Mouse (Mus musculus): ENCODE results near the gene Npb. TPM values are rescaled to one million over a fixed set of nuclear protein-coding genes. Genes with fewer than 3 reads are reported as not detected.

Npb gene
- polyA plus RNA-seq, 1 experiment from 2014 or later = 17.5 TPM

GRCm38 (mm10) chr11:120571754-120572416 is 36.4 kb upstream of the Npb start:
- Histone ChIP-seq H3K27ac (replicated peaks in 1 of 2; ENCODE audit: control insufficient read depth in 1 of 2, insufficient read depth in 1 of 2, low read depth in 2 of 2, low read length in 2 of 2) (peak overlapping the region; percentile 76 to 99; a peak in 3 of 4 replicates), H3K36me3 (ENCODE audit: control insufficient read depth, insufficient read depth, low read length) (peaks cover 49% of the 10 kb centered on the region), H3K27me3 (ENCODE audit: control insufficient read depth, insufficient read depth, low read length) (no peaks in the 10 kb centered on the region), H3K4me1 (ENCODE audit: control insufficient read depth in 2 of 2, insufficient read depth in 2 of 2, low read length in 2 of 2) (peaks cover 9 to 24% of the 10 kb centered on the region in 2 experiments), H3K4me2 (ENCODE audit: low read length) (peak overlapping the region; percentile 91), H3K4me3 (ENCODE audit: control insufficient read depth in 1 of 2, insufficient read depth in 1 of 2, low read depth in 1 of 2, low read length in 2 of 2) (peak overlapping the region; percentile 87), H3K9ac (ENCODE audit: low read length) (peak overlapping the region; percentile 94), H3K9me3 (ENCODE audit: control insufficient read depth, low read length) (no peaks in the 10 kb centered on the region)
- WGBS = 5% methylated on average over 11 of the region's 11 CpGs
- ATAC-seq (ENCODE audit: insufficient number of reproducible peaks, insufficient read depth, low FRiP score, low read depth) = no peak

GRCm38 (mm10) chr11:120572417-120572751 is 35.9 kb upstream of the Npb start:
- peak overlapping the region; percentile 94 for H3K9ac ChIP-seq (ENCODE audit: low read length)
- ATAC-seq (ENCODE audit: insufficient number of reproducible peaks, insufficient read depth, low FRiP score, low read depth) = peak; percentile 39
- peaks cover 9 to 24% of the 10 kb centered on the region in 2 experiments for H3K4me1 ChIP-seq (ENCODE audit: control insufficient read depth in 2 of 2, insufficient read depth in 2 of 2, low read length in 2 of 2)
- no peaks in the 10 kb centered on the region for H3K9me3 ChIP-seq (ENCODE audit: control insufficient read depth, low read length)
- H3K27me3 ChIP-seq (ENCODE audit: control insufficient read depth, insufficient read depth, low read length) = no peaks in the 10 kb centered on the region
- H3K27ac ChIP-seq (replicated peaks in 1 of 2; ENCODE audit: control insufficient read depth in 1 of 2, insufficient read depth in 1 of 2, low read depth in 2 of 2, low read length in 2 of 2) = peak overlapping the region; percentile 76 to 99
- peaks cover 49% of the 10 kb centered on the region for H3K36me3 ChIP-seq (ENCODE audit: control insufficient read depth, insufficient read depth, low read length)
- peak overlapping the region; percentile 87 for H3K4me3 ChIP-seq (ENCODE audit: control insufficient read depth in 1 of 2, insufficient read depth in 1 of 2, low read depth in 1 of 2, low read length in 2 of 2)
- H3K4me2 ChIP-seq (ENCODE audit: low read length) = peak overlapping the region; percentile 91
- under 1% methylated on average over 24 of the region's 24 CpGs for WGBS

GRCm38 (mm10) chr11:120572752-120573584 is 35.3 kb upstream of the Npb start, which contains the start of gene P4hb:
Gene P4hb, minus strand, starts transcription at chr11:120573253.
- H3K27me3 ChIP-seq (ENCODE audit: control insufficient read depth, insufficient read depth, low read length) = no peaks in the 10 kb centered on the region
- H3K36me3 ChIP-seq (ENCODE audit: control insufficient read depth, insufficient read depth, low read length) = peaks cover 49% of the 10 kb centered on the region
- peak within 1 kb of the TSS; percentile 92 for H3K4me2 ChIP-seq (ENCODE audit: low read length)
- no peaks in the 10 kb centered on the region for H3K9me3 ChIP-seq (ENCODE audit: control insufficient read depth, low read length)
- H3K4me3 ChIP-seq (ENCODE audit: control insufficient read depth in 1 of 2, insufficient read depth in 1 of 2, low read depth in 1 of 2, low read length in 2 of 2) = peak within 1 kb of the TSS; percentile 87
- peak; percentile 96 for ATAC-seq (ENCODE audit: insufficient number of reproducible peaks, insufficient read depth, low FRiP score, low read depth)
- peak within 1 kb of the TSS; percentile 96 to 99 for H3K27ac ChIP-seq (replicated peaks in 1 of 2; ENCODE audit: control insufficient read depth in 1 of 2, insufficient read depth in 1 of 2, low read depth in 2 of 2, low read length in 2 of 2)
- peak within 1 kb of the TSS; percentile 96 for H3K9ac ChIP-seq (ENCODE audit: low read length)
- WGBS = under 1% methylated on average over 93 of the region's 94 CpGs
- peaks cover 9 to 24% of the 10 kb centered on the region in 2 experiments for H3K4me1 ChIP-seq (ENCODE audit: control insufficient read depth in 2 of 2, insufficient read depth in 2 of 2, low read length in 2 of 2)

- Histone ChIP-seq H3K36me3 (ENCODE audit: control insufficient read depth, insufficient read depth, low read length) (peaks cover 49% of the 10 kb centered on the region), H3K9me3 (ENCODE audit: control insufficient read depth, low read length) (no peaks in the 10 kb centered on the region), H3K9ac (ENCODE audit: low read length) (peak overlapping the region; percentile 96), H3K27me3 (ENCODE audit: control insufficient read depth, insufficient read depth, low read length) (no peaks in the 10 kb centered on the region), H3K4me2 (ENCODE audit: low read length) (peak overlapping the region; percentile 92), H3K4me1 (ENCODE audit: control insufficient read depth in 2 of 2, insufficient read depth in 2 of 2, low read length in 2 of 2) (peaks cover 9 to 24% of the 10 kb centered on the region in 2 experiments), H3K27ac (replicated peaks in 1 of 2; ENCODE audit: control insufficient read depth in 1 of 2, insufficient read depth in 1 of 2, low read depth in 2 of 2, low read length in 2 of 2) (peak overlapping the region; percentile 96 to 99), H3K4me3 (ENCODE audit: control insufficient read depth in 1 of 2, insufficient read depth in 1 of 2, low read depth in 1 of 2, low read length in 2 of 2) (peak overlapping the region; percentile 78 to 87)
- under 1% methylated on average over 23 of the region's 23 CpGs for WGBS
- no peak for ATAC-seq (ENCODE audit: insufficient number of reproducible peaks, insufficient read depth, low FRiP score, low read depth)
Measured at GRCm38 (mm10) chr11:120573585-120574277, 34.5 kb upstream of the Npb start.

GRCm38 (mm10) chr11:120574278-120574600 is 34.0 kb upstream of the Npb start:
- Histone ChIP-seq H3K27ac (replicated peaks in 1 of 2; ENCODE audit: control insufficient read depth in 1 of 2, insufficient read depth in 1 of 2, low read depth in 2 of 2, low read length in 2 of 2) (peak overlapping the region; percentile 51 to 99), H3K4me3 (ENCODE audit: control insufficient read depth in 1 of 2, insufficient read depth in 1 of 2, low read depth in 1 of 2, low read length in 2 of 2) (peak overlapping the region; percentile 8 to 87; a peak in 3 of 4 replicates), H3K4me1 (ENCODE audit: control insufficient read depth in 2 of 2, insufficient read depth in 2 of 2, low read length in 2 of 2) (peaks cover 12 to 26% of the 10 kb centered on the region in 2 experiments), H3K4me2 (ENCODE audit: low read length) (peak overlapping the region; percentile 92), H3K9me3 (ENCODE audit: control insufficient read depth, low read length) (no peaks in the 10 kb centered on the region), H3K9ac (ENCODE audit: low read length) (peak overlapping the region; percentile 96), H3K27me3 (ENCODE audit: control insufficient read depth, insufficient read depth, low read length) (no peaks in the 10 kb centered on the region), H3K36me3 (ENCODE audit: control insufficient read depth, insufficient read depth, low read length) (peaks cover 49% of the 10 kb centered on the region)
- no peak for ATAC-seq (ENCODE audit: insufficient number of reproducible peaks, insufficient read depth, low FRiP score, low read depth)
- 18% methylated on average over 5 of the region's 5 CpGs for WGBS

- Histone ChIP-seq H3K9me3 (ENCODE audit: control insufficient read depth, low read length) (no peaks in the 10 kb centered on the region), H3K4me3 (ENCODE audit: control insufficient read depth in 1 of 2, insufficient read depth in 1 of 2, low read depth in 1 of 2, low read length in 2 of 2) (no peak overlapping the region), H3K9ac (ENCODE audit: low read length) (no peak overlapping the region; the same call in 1 of the 2 replicates), H3K36me3 (ENCODE audit: control insufficient read depth, insufficient read depth, low read length) (peaks cover 50% of the 10 kb centered on the region), H3K4me1 (ENCODE audit: control insufficient read depth in 2 of 2, insufficient read depth in 2 of 2, low read length in 2 of 2) (peaks cover 19 to 34% of the 10 kb centered on the region in 2 experiments), H3K4me2 (ENCODE audit: low read length) (no peak overlapping the region), H3K27me3 (ENCODE audit: control insufficient read depth, insufficient read depth, low read length) (no peaks in the 10 kb centered on the region), H3K27ac (replicated peaks in 1 of 2; ENCODE audit: control insufficient read depth in 1 of 2, insufficient read depth in 1 of 2, low read depth in 2 of 2, low read length in 2 of 2) (peak overlapping the region in 1 of 2 experiments; percentile 99; a peak in 1 of 4 replicates)
- ATAC-seq (ENCODE audit: insufficient number of reproducible peaks, insufficient read depth, low FRiP score, low read depth) = no peak
- 82% methylated on average over 2 of the region's 2 CpGs for WGBS
Measured at GRCm38 (mm10) chr11:120575046-120575445, 33.2 kb upstream of the Npb start.

- peaks cover 44% of the 10 kb centered on the region for H3K36me3 ChIP-seq (ENCODE audit: control insufficient read depth, insufficient read depth, low read length)
- no peak overlapping the region for H3K9ac ChIP-seq (ENCODE audit: low read length)
- no peak overlapping the region for H3K27ac ChIP-seq (replicated peaks in 1 of 2; ENCODE audit: control insufficient read depth in 1 of 2, insufficient read depth in 1 of 2, low read depth in 2 of 2, low read length in 2 of 2)
- peaks cover 25 to 38% of the 10 kb centered on the region in 2 experiments for H3K4me1 ChIP-seq (ENCODE audit: control insufficient read depth in 2 of 2, insufficient read depth in 2 of 2, low read length in 2 of 2)
- no peak overlapping the region for H3K4me2 ChIP-seq (ENCODE audit: low read length)
- no peaks in the 10 kb centered on the region for H3K9me3 ChIP-seq (ENCODE audit: control insufficient read depth, low read length)
- H3K4me3 ChIP-seq (ENCODE audit: control insufficient read depth in 1 of 2, insufficient read depth in 1 of 2, low read depth in 1 of 2, low read length in 2 of 2) = no peak overlapping the region
- no peaks in the 10 kb centered on the region for H3K27me3 ChIP-seq (ENCODE audit: control insufficient read depth, insufficient read depth, low read length)
- ATAC-seq (ENCODE audit: insufficient number of reproducible peaks, insufficient read depth, low FRiP score, low read depth) = no peak
Measured at GRCm38 (mm10) chr11:120575940-120576339, 32.3 kb upstream of the Npb start.
